Mouse (Mus musculus) small intestine, adult 2 months (tissue): ENCODE results near the gene Arhgap18.

Experiments used
- CTCF ChIP-seq: fragments of 200-500 bp; IDR thresholded peaks from 2 replicates; pipeline ENCODE4 v1.5.1; 2012; ENCODE audit warnings: low read depth, mild to moderate bottlenecking, control low read depth, inconsistent platforms, low read length, moderate library complexity, mixed read lengths; ENCODE audit not compliant: insufficient replicate concordance, insufficient read length; ENCODE audit errors: extremely low read depth
- POLR2A ChIP-seq: fragments of 200-500 bp; IDR thresholded peaks from 2 replicates; pipeline ENCODE4 v1.6.1; 2012; ENCODE audit warnings: low read depth, mild to moderate bottlenecking, control low read depth, inconsistent platforms, low read length, moderate library complexity

- no peak for TF ChIP-seq CTCF
- TF ChIP-seq POLR2A, result no peak
Observed at GRCm38 (mm10) chr10:26711068-26711467, 42.2 kb upstream of the Arhgap18 start.
